Mouse (Mus musculus) ES-Bruce4 (cell line): ENCODE measurements around the gene Pilrb1.
"Not testable (repeated sequence)": the region's sequence is repeated elsewhere in the genome, so short reads cannot be mapped to it uniquely, and the experiment has no call there.

Source experiments
- CTCF ChIP-seq: IDR thresholded peaks from one replicate; pipeline ENCODE4 v1.8.1; 2011; ENCODE audit warnings: low read depth, low read length
- EP300 ChIP-seq: IDR thresholded peaks from 2 replicates; pipeline ENCODE4 v1.6.1; 2011; ENCODE audit warnings: low read depth, low read length; ENCODE audit not compliant: insufficient read depth
- POLR2A ChIP-seq: IDR thresholded peaks from one replicate; pipeline ENCODE4 v1.8.1; 2011; ENCODE audit warnings: low read length; ENCODE audit not compliant: insufficient read depth

DNA sequence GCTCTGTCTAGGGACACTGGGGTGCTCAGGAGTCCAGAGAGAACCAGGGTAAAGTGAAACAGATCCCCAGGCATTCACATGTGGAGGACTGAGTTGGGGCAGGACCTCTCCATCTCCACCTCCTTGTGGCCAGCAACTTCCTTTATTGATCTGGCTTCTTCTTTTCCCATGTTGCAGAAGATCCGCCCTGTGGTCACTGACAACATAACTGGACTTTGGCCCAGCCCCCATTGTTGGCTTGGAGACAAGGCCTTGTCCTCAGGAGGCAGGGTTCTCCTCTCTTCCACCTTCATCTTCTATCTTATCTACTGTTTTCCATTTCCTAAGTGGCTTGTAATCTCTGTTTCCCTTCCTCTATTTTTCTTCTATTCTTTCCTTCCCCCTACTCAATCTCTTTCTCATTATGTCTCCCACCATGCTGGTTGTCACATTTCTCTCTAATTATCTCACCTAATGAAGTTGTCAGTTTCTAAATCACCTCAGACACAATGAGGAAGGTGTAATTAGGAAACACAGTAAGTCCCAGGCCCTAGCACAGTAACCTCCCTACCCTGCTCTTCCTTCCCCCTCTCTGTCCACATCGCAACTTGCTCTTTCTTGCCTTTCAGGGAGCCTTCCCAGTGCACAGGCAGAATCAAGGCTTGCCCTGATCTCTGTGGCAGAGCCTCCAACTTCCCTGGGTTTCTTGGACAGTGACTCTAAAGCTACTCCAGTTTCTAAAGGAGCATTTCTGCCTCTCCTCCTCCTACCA lies at the start of gene Pilrb1:
- TF ChIP-seq POLR2A, CTCF, EP300: not testable (repeated sequence)
